Mouse (Mus musculus) forebrain, embryonic 11.5 days (tissue): ENCODE measurements at regions not wholly inside any gene's neighbourhood (a gene's known extent, or its start where the extent isn't known, plus 50 kb on each side); places are given as distances from the start of the nearest gene placed in this dataset.

Experiments used
- ATAC-seq: fragments of 200-750 bp; cut with Nextera tagmentation; replicated peaks from 2 replicates; pipeline ENCODE4 v1.8.0; 2017; ENCODE audit warnings: moderate TSS enrichment; ENCODE audit not compliant: low FRiP score
- DNase-seq: peaks from one replicate; pipeline ENCODE4 v3.0.0-alpha.2; 2017; ENCODE audit warnings: low spot score
- H3K27ac ChIP-seq: fragments of 300-500 bp; sonication (generic); 2 replicates; pipeline ENCODE4 v1.5.1; 2014; ENCODE audit warnings: low read depth, low read length
- H3K27me3 ChIP-seq: fragments of 300-500 bp; sonication (generic); 2 replicates; pipeline ENCODE4 v1.6.1; 2014; ENCODE audit warnings: mild to moderate bottlenecking, low read length, mixed read lengths; ENCODE audit not compliant: control insufficient read depth, insufficient read depth
- H3K36me3 ChIP-seq: fragments of 300-500 bp; sonication (generic); 2 replicates; pipeline ENCODE4 v1.6.1; 2014; ENCODE audit warnings: mild to moderate bottlenecking, low read length, moderate library complexity, mixed read lengths; ENCODE audit not compliant: control insufficient read depth, insufficient read depth
- H3K4me1 ChIP-seq: fragments of 300-500 bp; sonication (generic); replicated peaks from 2 replicates; pipeline ENCODE4 v1.6.1; 2014; ENCODE audit warnings: low read length, mixed read lengths; ENCODE audit not compliant: control insufficient read depth, insufficient read depth
- H3K4me2 ChIP-seq: fragments of 300-500 bp; sonication (generic); 2 replicates; pipeline ENCODE4 v1.6.1; 2014; ENCODE audit warnings: low read depth, mild to moderate bottlenecking, low read length, moderate library complexity, mixed read lengths; ENCODE audit not compliant: severe bottlenecking
- H3K4me3 ChIP-seq: fragments of 300-500 bp; sonication (generic); 2 replicates; pipeline ENCODE4 v1.5.1; 2014; ENCODE audit warnings: low read depth, low read length
- H3K9ac ChIP-seq: fragments of 300-500 bp; sonication (generic); 2 replicates; pipeline ENCODE4 v1.6.1; 2014; ENCODE audit warnings: low read length
- H3K9me3 ChIP-seq: fragments of 300-500 bp; sonication (generic); 2 replicates; pipeline ENCODE4 v1.6.1; 2016; ENCODE audit warnings: low read length, mixed read lengths; ENCODE audit not compliant: control insufficient read depth
- WGBS: fragments of 180-500 bp; shearing (Covaris S2); extraction: QIAGEN DNeasy Blood & Tissue Kit; methylation state at CpG from one replicate; pipeline ENCODE4 v1.1.7; 2014; 5-methylcytosine and 5-hydroxymethylcytosine counted together

DNA sequence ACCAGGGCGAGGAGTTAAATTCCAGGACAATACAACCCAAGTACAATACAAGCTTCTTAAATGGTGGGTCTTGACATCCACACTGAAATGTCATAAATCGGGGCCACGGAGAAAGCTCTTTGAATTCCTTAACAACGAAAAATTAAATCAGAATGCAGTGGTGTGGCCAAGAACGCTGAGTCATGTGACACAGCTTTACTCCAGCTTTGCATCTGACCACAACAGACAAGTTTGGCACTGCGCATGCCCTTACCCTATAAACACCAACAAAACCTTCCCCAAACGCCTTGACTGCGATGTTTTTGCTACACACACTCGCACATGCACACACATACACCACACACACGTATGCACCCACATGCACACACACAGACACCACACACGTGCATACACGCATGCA, 584.8 kb upstream of the Gm10131 start:
- no peak overlapping the region for H3K4me2 ChIP-seq
- H3K27ac ChIP-seq = no peak overlapping the region
- H3K4me1 ChIP-seq = no peaks in the 10 kb centered on the region
- no peak overlapping the region for H3K9ac ChIP-seq
- 80% methylated on average over 12 of the region's 12 CpGs for WGBS
- ATAC-seq (no peak), DNase-seq (no peak)
- no peak overlapping the region for H3K4me3 ChIP-seq
- no peaks in the 10 kb centered on the region for H3K36me3 ChIP-seq
- no peaks in the 10 kb centered on the region for H3K9me3 ChIP-seq
- no peaks in the 10 kb centered on the region for H3K27me3 ChIP-seq

GRCm38 (mm10) chr8:34692606-34693005, 581.1 kb upstream of the Gm10131 start:
- Histone ChIP-seq H3K4me1 (peaks cover 2% of the 10 kb centered on the region; the same call in 1 of the 2 replicates), H3K4me3 (no peak overlapping the region), H3K9me3 (no peaks in the 10 kb centered on the region), H3K4me2 (no peak overlapping the region), H3K9ac (no peak overlapping the region), H3K36me3 (no peaks in the 10 kb centered on the region), H3K27me3 (no peaks in the 10 kb centered on the region; the same call in 1 of the 2 replicates), H3K27ac (no peak overlapping the region)
- DNase-seq (no peak), ATAC-seq (no peak)
- WGBS = 66% methylated on average over 13 of the region's 13 CpGs

- 83% methylated on average over 6 of the region's 6 CpGs for WGBS
- H3K4me1 ChIP-seq = peaks cover 2% of the 10 kb centered on the region; the same call in 1 of the 2 replicates
- DNase-seq (no peak), ATAC-seq (no peak)
- no peaks in the 10 kb centered on the region for H3K9me3 ChIP-seq
- H3K36me3 ChIP-seq = no peaks in the 10 kb centered on the region
- H3K4me2 ChIP-seq = no peak overlapping the region
- no peaks in the 10 kb centered on the region; the same call in 1 of the 2 replicates for H3K27me3 ChIP-seq
- no peak overlapping the region for H3K4me3 ChIP-seq
- H3K27ac ChIP-seq = no peak overlapping the region
- no peak overlapping the region for H3K9ac ChIP-seq
These were observed 580.2 kb upstream of the Gm10131 start for GRCm38 (mm10) chr8:34691776-34692175.

DNA sequence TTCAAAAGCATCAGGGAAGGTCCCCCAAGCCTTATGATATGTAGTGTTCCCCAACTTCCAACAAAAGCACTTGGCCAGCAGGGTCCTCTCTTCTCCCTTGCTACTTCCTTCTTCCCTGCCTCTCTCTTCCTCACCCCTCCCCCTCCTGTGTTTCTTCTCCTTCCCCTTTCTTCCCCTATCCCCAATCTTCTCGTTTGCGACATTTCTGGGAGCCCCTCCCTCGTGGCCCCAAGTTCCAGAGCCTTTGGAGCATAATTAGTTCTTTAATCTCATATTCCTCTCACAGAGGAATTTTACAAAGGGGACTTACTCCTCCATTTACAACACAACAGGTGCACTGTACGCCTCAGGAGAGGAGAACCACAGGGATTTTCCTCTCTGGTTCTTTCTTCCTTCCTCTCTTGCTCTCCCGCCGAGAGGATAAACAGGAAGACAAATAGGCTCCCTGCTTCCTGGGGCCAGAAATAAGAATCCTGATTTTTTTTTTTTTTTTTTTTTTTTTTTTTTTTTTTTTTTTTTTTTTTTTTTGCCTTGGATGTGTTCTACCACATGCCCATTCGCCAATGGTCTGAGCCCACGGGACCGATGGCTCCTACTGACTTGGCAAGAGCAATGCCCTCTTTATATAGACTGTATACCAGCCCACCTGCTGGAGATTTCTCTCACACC, 578.4 kb upstream of the Gm10131 start:
- Histone ChIP-seq H3K4me3 (0 out of 2 replicates have a peak overlapping the region, but pooled peaks have one; percentile 5), H3K4me1 (peaks cover 2% of the 10 kb centered on the region; the same call in 1 of the 2 replicates), H3K27me3 (no peaks in the 10 kb centered on the region; the same call in 1 of the 2 replicates)

DNA sequence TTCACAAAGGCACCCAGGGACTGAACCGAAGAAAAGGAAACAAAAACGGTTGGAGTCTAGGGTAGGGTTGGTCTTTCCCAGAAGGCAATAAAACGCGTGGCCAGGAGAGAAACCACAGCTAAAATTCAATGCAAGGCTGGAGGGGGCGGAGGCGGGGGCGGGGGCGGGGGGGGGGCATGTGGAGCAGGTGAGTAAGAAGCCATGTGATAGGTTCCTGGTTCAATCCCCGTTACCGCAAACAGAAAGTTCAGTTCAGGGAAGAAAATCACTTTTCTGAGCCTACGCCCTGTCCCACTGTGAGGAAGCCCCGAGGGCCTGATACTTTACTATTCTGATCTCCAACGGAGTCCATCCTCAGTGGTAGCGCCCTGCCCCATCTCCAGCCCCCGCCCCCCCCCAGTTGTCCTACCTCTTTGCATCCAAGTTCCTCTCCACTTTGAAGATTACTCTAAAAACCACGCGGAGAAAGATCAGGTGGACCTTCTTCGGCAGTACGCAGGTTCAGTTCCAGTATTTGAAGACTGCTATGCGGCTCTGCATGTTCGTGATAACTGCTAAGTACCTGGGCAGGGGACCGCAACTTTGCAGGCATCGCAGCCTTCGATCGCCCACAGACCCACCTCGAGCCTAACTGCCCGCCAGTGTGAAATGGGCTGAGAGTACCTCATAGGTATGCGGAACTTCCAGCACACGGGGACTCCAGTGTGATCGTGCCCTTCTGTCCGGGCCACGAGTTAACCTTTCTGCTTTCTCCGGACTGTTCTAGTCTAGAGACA, 577.7 kb upstream of the Gm10131 start:
- Histone ChIP-seq H3K9ac (no peak overlapping the region), H3K27me3 (no peaks in the 10 kb centered on the region; the same call in 1 of the 2 replicates), H3K4me2 (peak overlapping the region; percentile 37), H3K9me3 (no peaks in the 10 kb centered on the region), H3K4me3 (0 out of 2 replicates have a peak overlapping the region, but pooled peaks have one; percentile 5), H3K36me3 (no peaks in the 10 kb centered on the region), H3K27ac (no peak overlapping the region), H3K4me1 (peaks cover 2% of the 10 kb centered on the region; the same call in 1 of the 2 replicates)
- DNase-seq (peak; percentile 52), ATAC-seq (peak; percentile 23; the same call in 1 of the 2 replicates)
- 11% methylated on average over 33 of the region's 33 CpGs for WGBS

More for the DNA sequence above, 578.4 kb upstream of the Gm10131 start:
- Histone ChIP-seq H3K9ac (no peak overlapping the region), H3K36me3 (no peaks in the 10 kb centered on the region), H3K27ac (no peak overlapping the region), H3K4me2 (peak overlapping the region; percentile 37), H3K9me3 (no peaks in the 10 kb centered on the region)
- ATAC-seq (0 out of 2 replicates have a peak, but pooled peaks have one; percentile 12), DNase-seq (no peak)
- 7% methylated on average over 9 of the region's 9 CpGs for WGBS

DNA sequence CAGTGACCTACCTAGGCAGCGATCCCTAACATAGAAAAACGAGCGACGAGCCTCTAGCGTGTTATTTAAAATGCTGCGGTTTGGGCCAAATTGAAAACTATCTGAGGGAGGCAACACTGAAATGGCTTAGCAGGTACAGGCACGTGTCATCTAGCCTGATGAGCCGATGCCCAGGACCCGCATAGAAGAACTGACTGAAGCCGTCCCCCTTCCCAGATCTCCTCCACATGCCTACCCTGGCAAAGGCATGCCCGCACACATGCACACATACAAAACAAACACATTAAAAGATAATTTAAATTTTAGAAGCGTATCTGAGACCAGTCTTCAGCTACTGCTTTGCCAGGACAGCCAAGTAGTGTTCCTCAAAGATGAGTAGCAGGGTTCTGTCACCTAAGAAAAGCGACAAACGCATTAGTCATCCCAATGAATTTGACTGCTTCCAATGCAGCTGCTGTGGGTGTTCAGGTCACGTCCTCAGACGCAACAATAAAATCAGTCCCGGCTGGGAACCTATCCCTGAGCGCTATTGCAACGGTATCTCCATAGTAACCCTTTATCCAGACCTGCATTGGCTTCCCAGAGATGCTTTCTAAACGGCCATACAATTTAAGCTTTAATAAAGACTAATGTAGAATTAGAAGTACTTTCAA, 577.0 kb upstream of the Gm10131 start:
- WGBS = 62% methylated on average over 20 of the region's 20 CpGs
- no peak overlapping the region for H3K9ac ChIP-seq
- peak overlapping the region; percentile 37 for H3K4me2 ChIP-seq
- no peaks in the 10 kb centered on the region for H3K36me3 ChIP-seq
- H3K4me3 ChIP-seq = no peak overlapping the region
- ATAC-seq = peak; percentile 56
- H3K27me3 ChIP-seq = no peaks in the 10 kb centered on the region; the same call in 1 of the 2 replicates
- no peak for DNase-seq
- H3K9me3 ChIP-seq = no peaks in the 10 kb centered on the region
- no peak overlapping the region for H3K27ac ChIP-seq
- H3K4me1 ChIP-seq = peaks cover 2% of the 10 kb centered on the region; the same call in 1 of the 2 replicates

DNA sequence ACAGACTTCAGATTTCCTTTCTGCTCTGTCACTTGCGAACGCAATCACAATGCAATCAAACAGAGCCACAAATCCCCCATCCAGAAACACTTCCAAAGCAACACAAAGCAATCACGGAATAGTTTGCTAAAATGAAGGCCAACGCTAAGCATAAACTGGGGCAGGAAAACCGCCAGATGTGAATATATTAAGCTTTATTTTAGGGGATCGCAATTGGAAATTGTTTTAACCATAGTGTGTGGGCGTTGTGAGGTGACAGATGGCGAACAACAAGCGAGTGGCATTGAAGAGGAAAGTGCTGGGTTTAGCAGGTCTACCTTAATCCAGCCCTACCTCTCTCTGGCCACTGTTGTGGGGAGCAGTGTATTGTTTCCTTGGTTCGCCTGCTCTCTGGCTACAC, 574.8 kb upstream of the Gm10131 start:
- no peak for ATAC-seq
- Histone ChIP-seq H3K4me3 (no peak overlapping the region), H3K4me1 (peaks cover 2% of the 10 kb centered on the region; the same call in 1 of the 2 replicates)

DNA sequence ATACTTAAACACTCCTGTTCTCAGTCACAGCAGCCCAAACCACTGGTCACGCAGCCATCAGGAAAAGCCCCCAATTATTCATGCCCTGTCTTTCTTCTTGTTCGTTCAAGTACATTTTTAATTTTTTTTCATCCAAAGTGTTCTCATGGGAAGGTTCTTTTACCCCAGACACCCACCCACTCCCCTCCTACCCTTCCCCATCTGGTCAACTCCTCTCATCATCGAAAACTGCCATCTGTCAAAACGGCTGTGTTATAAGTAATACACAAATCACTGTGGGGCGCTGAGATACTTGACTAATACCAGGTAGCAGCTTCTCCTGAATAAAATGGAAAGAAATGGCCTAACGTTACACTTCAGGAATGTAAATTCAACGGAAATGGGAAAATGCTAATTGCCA, 573.1 kb upstream of the Gm10131 start:
- Histone ChIP-seq H3K4me1 (peaks cover 5% of the 10 kb centered on the region; the same call in 1 of the 2 replicates), H3K9ac (no peak overlapping the region), H3K9me3 (no peaks in the 10 kb centered on the region), H3K4me3 (no peak overlapping the region), H3K27me3 (no peaks in the 10 kb centered on the region; the same call in 1 of the 2 replicates), H3K36me3 (no peaks in the 10 kb centered on the region), H3K4me2 (no peak overlapping the region), H3K27ac (no peak overlapping the region)
- no peak for DNase-seq
- ATAC-seq = no peak
- 68% methylated on average over 7 of the region's 7 CpGs for WGBS

More for the DNA sequence above, 574.8 kb upstream of the Gm10131 start:
- Histone ChIP-seq H3K27me3 (no peaks in the 10 kb centered on the region; the same call in 1 of the 2 replicates), H3K27ac (no peak overlapping the region), H3K9ac (no peak overlapping the region), H3K9me3 (no peaks in the 10 kb centered on the region), H3K36me3 (no peaks in the 10 kb centered on the region), H3K4me2 (no peak overlapping the region)
- DNase-seq = no peak
- WGBS = 85% methylated on average over 10 of the region's 10 CpGs
